Mouse (Mus musculus): Measurements from ENCODE around the gene Krt4. TPM values are rescaled to one million over a fixed set of nuclear protein-coding genes. Genes with fewer than 3 reads are reported as not detected.

The Krt4 gene
- total RNA-seq, 1 experiment, result 0.13 TPM

- Histone ChIP-seq H3K4me1 (ENCODE audit: control insufficient read depth in 2 of 2, insufficient read depth in 2 of 2, low read length in 2 of 2, poor library complexity in 1 of 2) (no peaks in the 10 kb centered on the region), H3K4me3 (ENCODE audit: insufficient read depth in 1 of 2, low read depth in 1 of 2, low read length in 2 of 2, poor library complexity in 1 of 2, severe bottlenecking in 1 of 2) (no peak overlapping the region), H3K9me3 (ENCODE audit: control insufficient read depth, insufficient read depth, low read depth, low read length) (no peaks in the 10 kb centered on the region), H3K9ac (ENCODE audit: insufficient read depth, low read depth, low read length, poor library complexity, severe bottlenecking) (no peak overlapping the region), H3K27ac (ENCODE audit: insufficient read depth, low read depth, low read length, poor library complexity, severe bottlenecking) (no peak overlapping the region), H3K36me3 (ENCODE audit: control insufficient read depth, insufficient read depth, low read length, poor library complexity, severe bottlenecking) (no peaks in the 10 kb centered on the region)
- in situ Hi-C loops (cut with MboI; ENCODE audit: low sequenced_read_pairs in 2 of 2, unreplicated experiment in 2 of 2), result no loop called here
- DNase-seq (ENCODE audit: low read depth, low spot score), result no peak
- TF ChIP-seq CHD2 (IDR thresholded peaks at IDR 0.05; ENCODE audit: low read depth, low read length) (no peak), ZC3H11A (IDR thresholded peaks at IDR 0.05; ENCODE audit: borderline replicate concordance, low read depth, low read length) (no peak), ZNF384 (IDR thresholded peaks at IDR 0.05; ENCODE audit: low read depth, low read length) (no peak), MAFK (IDR thresholded peaks at IDR 0.05; ENCODE audit: insufficient read depth, low read depth, low read length) (no peak), HCFC1 (IDR thresholded peaks at IDR 0.05; ENCODE audit: borderline replicate concordance, insufficient read depth, low read length) (no peak)
Observed at GRCm38 (mm10) chr15:101895216-101895615, 29.3 kb downstream of the Krt4 start.

DNA sequence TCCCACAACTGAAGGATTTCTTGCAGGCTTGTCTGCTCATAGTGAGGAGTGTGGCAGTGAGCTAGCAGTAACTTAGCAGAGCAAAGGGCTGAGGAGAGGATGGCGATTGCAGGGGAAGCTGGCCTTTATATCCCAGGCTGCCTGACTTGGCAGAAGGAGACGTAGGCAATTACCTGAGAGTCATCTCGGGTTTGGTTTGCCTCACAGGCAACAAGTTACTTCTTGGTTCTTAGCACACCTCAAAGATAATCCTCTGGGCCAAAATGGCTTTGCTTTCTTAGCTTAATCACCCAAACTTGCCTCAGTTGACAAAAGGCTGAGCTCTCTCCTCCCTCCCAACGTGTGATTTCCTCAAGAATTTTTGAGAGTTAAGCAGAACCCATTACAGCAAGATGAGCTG lies 31.7 kb downstream of the Krt4 start, which contains the start of gene Krt76:
Gene Krt76 (minus strand): TSS at position 101 of the 400 bp plus-strand sequence.
- Histone ChIP-seq H3K36me3 (ENCODE audit: control insufficient read depth, insufficient read depth, low read length, poor library complexity, severe bottlenecking) (no peaks in the 10 kb centered on the region), H3K4me3 (ENCODE audit: insufficient read depth in 1 of 2, low read depth in 1 of 2, low read length in 2 of 2, poor library complexity in 1 of 2, severe bottlenecking in 1 of 2) (no peak within 1 kb of the TSS), H3K27ac (ENCODE audit: insufficient read depth, low read depth, low read length, poor library complexity, severe bottlenecking) (no peak within 1 kb of the TSS), H3K4me1 (ENCODE audit: control insufficient read depth in 2 of 2, insufficient read depth in 2 of 2, low read length in 2 of 2, poor library complexity in 1 of 2) (no peaks in the 10 kb centered on the region), H3K9ac (ENCODE audit: insufficient read depth, low read depth, low read length, poor library complexity, severe bottlenecking) (no peak within 1 kb of the TSS), H3K9me3 (ENCODE audit: control insufficient read depth, insufficient read depth, low read depth, low read length) (no peaks in the 10 kb centered on the region)
- TF ChIP-seq CHD2 (IDR thresholded peaks at IDR 0.05; ENCODE audit: low read depth, low read length) (no peak), ZNF384 (IDR thresholded peaks at IDR 0.05; ENCODE audit: low read depth, low read length) (no peak), MAFK (IDR thresholded peaks at IDR 0.05; ENCODE audit: insufficient read depth, low read depth, low read length) (no peak), ZC3H11A (IDR thresholded peaks at IDR 0.05; ENCODE audit: borderline replicate concordance, low read depth, low read length) (no peak), HCFC1 (IDR thresholded peaks at IDR 0.05; ENCODE audit: borderline replicate concordance, insufficient read depth, low read length) (no peak)
- in situ Hi-C loops (cut with MboI; ENCODE audit: low sequenced_read_pairs in 2 of 2, unreplicated experiment in 2 of 2), result no loop called here
- DNase-seq (ENCODE audit: low read depth, low spot score), result no peak

- H3K36me3 ChIP-seq (ENCODE audit: control insufficient read depth, insufficient read depth, low read length, poor library complexity, severe bottlenecking), result no peaks in the 10 kb centered on the region
- no peak overlapping the region for H3K27ac ChIP-seq (ENCODE audit: insufficient read depth, low read depth, low read length, poor library complexity, severe bottlenecking)
- in situ Hi-C loops (cut with MboI; ENCODE audit: low sequenced_read_pairs in 2 of 2, unreplicated experiment in 2 of 2), result no loop called here
- H3K9me3 ChIP-seq (ENCODE audit: control insufficient read depth, insufficient read depth, low read depth, low read length), result no peaks in the 10 kb centered on the region
- no peak overlapping the region for H3K4me3 ChIP-seq (ENCODE audit: insufficient read depth in 1 of 2, low read depth in 1 of 2, low read length in 2 of 2, poor library complexity in 1 of 2, severe bottlenecking in 1 of 2)
- no peak overlapping the region for H3K9ac ChIP-seq (ENCODE audit: insufficient read depth, low read depth, low read length, poor library complexity, severe bottlenecking)
- no peak for DNase-seq (ENCODE audit: low read depth, low spot score)
- H3K4me1 ChIP-seq (ENCODE audit: control insufficient read depth in 2 of 2, insufficient read depth in 2 of 2, low read length in 2 of 2, poor library complexity in 1 of 2), result no peaks in the 10 kb centered on the region
- TF ChIP-seq ZNF384 (IDR thresholded peaks at IDR 0.05; ENCODE audit: low read depth, low read length), result no peak
- no peak for TF ChIP-seq CHD2 (IDR thresholded peaks at IDR 0.05; ENCODE audit: low read depth, low read length)
- TF ChIP-seq MAFK (IDR thresholded peaks at IDR 0.05; ENCODE audit: insufficient read depth, low read depth, low read length), result no peak
- TF ChIP-seq ZC3H11A (IDR thresholded peaks at IDR 0.05; ENCODE audit: borderline replicate concordance, low read depth, low read length), result no peak
- no peak for TF ChIP-seq HCFC1 (IDR thresholded peaks at IDR 0.05; ENCODE audit: borderline replicate concordance, insufficient read depth, low read length)
Observed at GRCm38 (mm10) chr15:101879776-101880175, 44.8 kb downstream of the Krt4 start.

DNA sequence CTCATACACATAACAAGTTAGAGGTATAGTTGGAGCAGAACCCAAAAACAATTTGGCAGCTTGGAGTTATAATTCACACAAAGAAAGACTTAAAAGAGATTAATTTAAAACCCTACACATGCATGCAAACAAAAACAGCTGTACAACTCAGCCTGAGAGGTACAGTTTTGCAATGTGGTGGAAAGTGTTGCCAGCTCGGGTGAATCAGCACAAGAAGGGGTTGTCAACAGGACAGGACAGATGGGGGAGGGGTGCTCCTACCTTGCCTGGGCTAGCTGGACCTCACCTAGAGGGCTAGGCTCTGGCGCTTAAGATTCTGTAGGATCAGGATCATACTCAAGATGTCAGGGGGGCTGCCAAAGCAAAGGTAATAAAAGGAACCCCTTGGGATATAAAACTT lies 46.5 kb downstream of the Krt4 start:
- Histone ChIP-seq H3K9me3 (ENCODE audit: control insufficient read depth, insufficient read depth, low read depth, low read length) (no peaks in the 10 kb centered on the region), H3K9ac (ENCODE audit: insufficient read depth, low read depth, low read length, poor library complexity, severe bottlenecking) (no peak overlapping the region), H3K4me3 (ENCODE audit: insufficient read depth in 1 of 2, low read depth in 1 of 2, low read length in 2 of 2, poor library complexity in 1 of 2, severe bottlenecking in 1 of 2) (no peak overlapping the region), H3K27ac (ENCODE audit: insufficient read depth, low read depth, low read length, poor library complexity, severe bottlenecking) (no peak overlapping the region), H3K36me3 (ENCODE audit: control insufficient read depth, insufficient read depth, low read length, poor library complexity, severe bottlenecking) (no peaks in the 10 kb centered on the region), H3K4me1 (ENCODE audit: control insufficient read depth in 2 of 2, insufficient read depth in 2 of 2, low read length in 2 of 2, poor library complexity in 1 of 2) (no peaks in the 10 kb centered on the region)
- no peak for TF ChIP-seq ZC3H11A (IDR thresholded peaks at IDR 0.05; ENCODE audit: borderline replicate concordance, low read depth, low read length)
- TF ChIP-seq HCFC1 (IDR thresholded peaks at IDR 0.05; ENCODE audit: borderline replicate concordance, insufficient read depth, low read length), result no peak
- TF ChIP-seq CHD2 (IDR thresholded peaks at IDR 0.05; ENCODE audit: low read depth, low read length), result no peak
- no peak for TF ChIP-seq MAFK (IDR thresholded peaks at IDR 0.05; ENCODE audit: insufficient read depth, low read depth, low read length)
- TF ChIP-seq ZNF384 (IDR thresholded peaks at IDR 0.05; ENCODE audit: low read depth, low read length), result no peak
- no peak for DNase-seq (ENCODE audit: low read depth, low spot score)
- in situ Hi-C loops (cut with MboI; ENCODE audit: low sequenced_read_pairs in 2 of 2, unreplicated experiment in 2 of 2), result no loop called here

DNA sequence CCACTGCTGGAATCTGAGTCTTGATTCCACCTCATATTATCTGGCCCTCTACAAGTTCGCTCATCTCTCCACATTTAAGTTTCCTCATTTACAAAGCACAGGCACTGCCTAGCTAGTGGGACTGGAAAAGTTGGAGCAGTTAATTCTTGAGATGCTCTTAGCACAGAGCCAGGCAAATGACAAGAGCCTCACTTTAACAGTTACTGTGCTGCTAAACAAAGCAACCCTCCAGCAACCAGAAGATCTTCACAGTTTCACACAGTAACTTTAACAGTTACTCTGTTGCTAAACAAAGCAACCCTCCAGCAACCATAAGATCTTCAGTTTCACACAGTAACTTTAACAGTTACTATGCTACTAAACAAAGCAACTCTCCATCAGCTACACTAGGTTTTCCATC lies 50.2 kb downstream of the Krt4 start:
- TF ChIP-seq ZC3H11A (IDR thresholded peaks at IDR 0.05; ENCODE audit: borderline replicate concordance, low read depth, low read length) (no peak), ZNF384 (IDR thresholded peaks at IDR 0.05; ENCODE audit: low read depth, low read length) (no peak), CHD2 (IDR thresholded peaks at IDR 0.05; ENCODE audit: low read depth, low read length) (no peak), HCFC1 (IDR thresholded peaks at IDR 0.05; ENCODE audit: borderline replicate concordance, insufficient read depth, low read length) (no peak), MAFK (IDR thresholded peaks at IDR 0.05; ENCODE audit: insufficient read depth, low read depth, low read length) (no peak)
- in situ Hi-C loops (cut with MboI; ENCODE audit: low sequenced_read_pairs in 2 of 2, unreplicated experiment in 2 of 2), result no loop called here

More for the DNA sequence above, 50.2 kb downstream of the Krt4 start:
- Histone ChIP-seq H3K9ac (ENCODE audit: insufficient read depth, low read depth, low read length, poor library complexity, severe bottlenecking) (no peak overlapping the region), H3K9me3 (ENCODE audit: control insufficient read depth, insufficient read depth, low read depth, low read length) (no peaks in the 10 kb centered on the region), H3K27ac (ENCODE audit: insufficient read depth, low read depth, low read length, poor library complexity, severe bottlenecking) (no peak overlapping the region), H3K36me3 (ENCODE audit: control insufficient read depth, insufficient read depth, low read length, poor library complexity, severe bottlenecking) (no peaks in the 10 kb centered on the region), H3K4me3 (ENCODE audit: insufficient read depth in 1 of 2, low read depth in 1 of 2, low read length in 2 of 2, poor library complexity in 1 of 2, severe bottlenecking in 1 of 2) (no peak overlapping the region), H3K4me1 (ENCODE audit: control insufficient read depth in 2 of 2, insufficient read depth in 2 of 2, low read length in 2 of 2, poor library complexity in 1 of 2) (no peaks in the 10 kb centered on the region)
- DNase-seq (ENCODE audit: low read depth, low spot score), result no peak
